In the genomic region with DNA sequence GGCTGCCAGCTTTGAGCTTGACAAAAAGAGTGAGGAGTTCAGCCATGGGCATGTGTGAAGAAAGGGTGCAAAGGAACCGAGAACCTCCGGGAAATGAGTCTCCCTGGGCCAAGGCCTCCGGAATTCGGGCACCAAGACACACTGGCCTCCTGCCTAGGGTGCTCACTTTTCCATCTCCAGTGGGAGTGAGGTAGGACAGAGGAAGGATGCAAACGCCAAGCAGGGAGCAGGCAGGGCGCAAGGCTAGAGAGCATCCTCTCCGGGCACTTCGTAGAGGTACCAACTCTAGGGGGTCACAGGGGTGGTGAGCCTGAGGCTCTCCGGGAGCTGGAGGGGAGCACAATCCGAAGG, we compare ENCODE assay signal across 8 mouse cellular contexts. TPM values are rescaled to one million over a fixed set of nuclear protein-coding genes. Genes with fewer than 3 reads are reported as not detected.
DNase-seq lines count a peak whose midpoint lies in the region.

No protein-coding gene starts in this region.

- no peaks in the 10 kb centered on the region for H3K9me3 ChIP-seq in hindbrain, embryonic 10.5 days

- peak; percentile 14 to 19 for DNase-seq in gastrocnemius, postnatal 4 days (ENCODE audit: low spot score in 2 of 2)
- no peak for DNase-seq in gastrocnemius, adult 8-10 months (ENCODE audit: low spot score in 2 of 2)
- peak; percentile 27 for DNase-seq in right cerebral cortex, postnatal 25 days
- no peak for DNase-seq in right cerebral cortex, adult 18-20 months
- peak; percentile 48 for DNase-seq in hindbrain, embryonic 10.5 days (ENCODE audit: low spot score)
- DNase-seq in lung, postnatal 4 days = peak; percentile 10 to 26
- DNase-seq in thymus, postnatal 10 days (ENCODE audit: low spot score in 2 of 2) = no peak
- DNase-seq in ovary, postnatal 14 days (ENCODE audit: low spot score) = no peak

- peak overlapping the region; percentile 98 for H3K4me3 ChIP-seq in hindbrain, embryonic 10.5 days

- peak overlapping the region; percentile 99 for H3K27ac ChIP-seq in hindbrain, embryonic 10.5 days

- peaks cover 4% of the 10 kb centered on the region; the same call in 1 of the 2 replicates for H3K27me3 ChIP-seq in hindbrain, embryonic 10.5 days (ENCODE audit: insufficient read depth, poor library complexity, severe bottlenecking)

- H3K36me3 ChIP-seq in hindbrain, embryonic 10.5 days = peaks cover 5% of the 10 kb centered on the region; the same call in 1 of the 2 replicates

- H3K4me1 ChIP-seq in hindbrain, embryonic 10.5 days (replicated peaks) = peaks cover 76% of the 10 kb centered on the region

- 0% methylated on average over 10 of the region's 10 CpGs for WGBS in hindbrain, embryonic 10.5 days

RNA-seq across cellular contexts. Expression of a gene that starts 38.4 kb away (rescaled TPM):
- 10 to 100 TPM; 11.4 to 14.2 TPM for total RNA-seq in gastrocnemius, postnatal 4 days (2021)
- 1 to 10 TPM; 1.0 to 6.1 (median 1.3) TPM for total RNA-seq in gastrocnemius, adult 8-10 months (2022)
- polyA plus RNA-seq in hindbrain, embryonic 10.5 days (2016; fragmentation: Nextera tagmentation; extraction: Ambion mirVana) = 7.8 and 11.4 TPM in 2 replicates

Comparison
In these comparisons a context has a peak if more than half of its experiments do, and no peak if none do; other contexts are left out.
1. DNase-seq: peak in gastrocnemius, postnatal 4 days (2 of 2), right cerebral cortex, postnatal 25 days (single experiment), hindbrain, embryonic 10.5 days (single experiment) and lung, postnatal 4 days (2 of 2); none in gastrocnemius, adult 8-10 months (0 of 2), right cerebral cortex, adult 18-20 months (single experiment), thymus, postnatal 10 days (0 of 2) and ovary, postnatal 14 days (single experiment).